Mouse (Mus musculus) intestine, postnatal 0 days (tissue): Measurements from ENCODE around the gene Gria1. TPM values are rescaled to one million over a fixed set of nuclear protein-coding genes. Genes with fewer than 3 reads are reported as not detected.
A peak's percentile ranks its signal among the peaks of the same experiment; 100 is the strongest.

ENCODE experiments used
- ATAC-seq: fragments of 200-750 bp; cut with Nextera tagmentation; 2 replicates; pipeline ENCODE4 v1.8.0; 2017; ENCODE audit warnings: mild to moderate bottlenecking, moderate TSS enrichment, moderate library complexity
- H3K27ac ChIP-seq: fragments of 300-500 bp; sonication (generic); 2 replicates; pipeline ENCODE4 v1.5.1; 2014; ENCODE audit warnings: mild to moderate bottlenecking, low read depth, low read length, moderate library complexity
- H3K27me3 ChIP-seq: fragments of 300-500 bp; sonication (generic); replicated peaks from 2 replicates; pipeline ENCODE4 v1.6.1; 2014; ENCODE audit warnings: low read length, mixed read lengths; ENCODE audit not compliant: control insufficient read depth, insufficient read depth
- H3K36me3 ChIP-seq: fragments of 300-500 bp; sonication (generic); 2 replicates; pipeline ENCODE4 v1.6.1; 2014; ENCODE audit warnings: mild to moderate bottlenecking, moderate library complexity; ENCODE audit not compliant: control insufficient read depth, insufficient read depth
- H3K4me1 ChIP-seq: fragments of 300-500 bp; sonication (generic); replicated peaks from 2 replicates; pipeline ENCODE4 v1.6.1; 2014; ENCODE audit warnings: antibody characterized with exemption, low read length, mixed read lengths; ENCODE audit not compliant: control insufficient read depth, insufficient read depth
- H3K4me2 ChIP-seq: fragments of 300-500 bp; sonication (generic); replicated peaks from 2 replicates; pipeline ENCODE4 v1.6.1; 2014; ENCODE audit warnings: low read depth, mild to moderate bottlenecking, moderate library complexity
- H3K4me3 ChIP-seq: fragments of 300-500 bp; sonication (generic); 2 replicates; pipeline ENCODE4 v1.5.1; 2014; ENCODE audit warnings: low read depth, low read length
- H3K9ac ChIP-seq: fragments of 300-500 bp; sonication (generic); 2 replicates; pipeline ENCODE4 v1.6.1; 2014; ENCODE audit warnings: mild to moderate bottlenecking, low read depth, low read length
- H3K9me3 ChIP-seq: fragments of 300-500 bp; sonication (generic); 2 replicates; pipeline ENCODE4 v1.6.1; 2016; ENCODE audit warnings: mixed run types; ENCODE audit not compliant: control insufficient read depth
- CTCF ChIP-seq: sonication (generic); IDR thresholded peaks from 2 replicates; pipeline ENCODE4 v1.5.1; 2016; ENCODE audit warnings: low read depth, mild to moderate bottlenecking, control low read depth, antibody characterized with exemption, moderate library complexity
- WGBS: fragments of 180-500 bp; shearing (Covaris S2); extraction: QIAGEN DNeasy Blood & Tissue Kit; methylation state at CpG from one replicate; pipeline ENCODE4 v1.1.7; 2014; 5-methylcytosine and 5-hydroxymethylcytosine counted together
- polyA plus RNA-seq: library from polyadenylated mRNA; unstranded; fragments of >200 nt; fragmentation: Nextera tagmentation; extraction: Ambion mirVana; gene quantifications from 2 replicates; pipeline ENCODE4 v1.2.1, GENCODE M21; 2015

Gria1 gene
- polyA plus RNA-seq, 1 experiment from 2014 or later: 0.64 TPM

- Histone ChIP-seq H3K9ac (no peak overlapping the region), H3K4me2 (no peak overlapping the region), H3K27me3 (no peaks in the 10 kb centered on the region), H3K36me3 (no peaks in the 10 kb centered on the region), H3K27ac (no peak overlapping the region), H3K9me3 (no peaks in the 10 kb centered on the region), H3K4me3 (no peak overlapping the region), H3K4me1 (no peaks in the 10 kb centered on the region)
- TF ChIP-seq CTCF: no peak
- 78% methylated on average over 8 of the region's 8 CpGs for WGBS
- no peak for ATAC-seq
Measured at GRCm38 (mm10) chr11:57039306-57039705, 28.1 kb downstream of the Gria1 start.

DNA sequence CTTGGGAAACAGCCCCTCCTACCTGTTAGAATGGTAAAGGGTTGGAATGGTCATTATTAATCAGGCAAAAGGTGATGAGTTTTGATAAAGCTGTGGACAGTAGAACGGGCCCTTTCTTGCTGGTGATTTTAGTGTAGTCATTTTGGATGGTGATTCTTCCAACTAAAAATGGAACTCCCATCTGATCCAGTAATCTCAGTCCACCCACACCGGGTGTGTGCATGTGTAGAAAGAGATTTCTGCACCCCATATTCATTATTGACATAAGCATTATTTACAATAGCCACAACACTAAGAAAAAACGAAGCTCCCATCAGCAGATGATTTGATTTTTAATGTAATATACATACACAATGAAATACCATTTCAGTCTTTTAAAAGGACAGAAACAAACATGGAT is 30.9 kb downstream of the Gria1 start:
- no peak for TF ChIP-seq CTCF
- no peak for ATAC-seq
- H3K9ac ChIP-seq: no peak overlapping the region
- no peak overlapping the region for H3K4me3 ChIP-seq
- 77% methylated on average over 3 of the region's 3 CpGs for WGBS
- H3K27ac ChIP-seq: no peak overlapping the region
- no peaks in the 10 kb centered on the region for H3K4me1 ChIP-seq
- no peaks in the 10 kb centered on the region for H3K36me3 ChIP-seq
- no peaks in the 10 kb centered on the region for H3K9me3 ChIP-seq
- H3K27me3 ChIP-seq: no peaks in the 10 kb centered on the region
- no peak overlapping the region for H3K4me2 ChIP-seq

DNA sequence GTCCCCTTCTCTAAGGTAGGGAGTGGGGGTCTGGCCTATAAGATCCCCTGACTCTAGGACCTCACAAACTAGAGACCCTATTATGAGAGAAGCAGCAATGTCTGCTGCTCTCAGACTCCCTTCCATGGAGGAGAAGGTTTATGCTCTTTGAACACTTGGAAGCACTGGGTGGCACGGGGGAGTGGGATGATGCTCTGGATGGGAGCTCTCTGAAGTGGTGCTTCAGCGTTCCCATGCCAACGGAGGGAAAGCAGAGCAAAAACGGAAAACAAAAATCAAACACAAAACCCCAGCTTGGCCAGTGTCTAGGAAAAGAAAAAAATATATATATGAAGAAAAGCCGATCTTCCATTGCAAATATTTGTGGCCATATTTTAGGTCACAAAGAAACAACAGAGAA is 33.0 kb downstream of the Gria1 start:
- H3K27me3 ChIP-seq: no peaks in the 10 kb centered on the region
- no peaks in the 10 kb centered on the region for H3K9me3 ChIP-seq
- no peak for TF ChIP-seq CTCF
- no peak for ATAC-seq
- no peak overlapping the region for H3K27ac ChIP-seq
- no peak overlapping the region for H3K4me3 ChIP-seq
- no peak overlapping the region for H3K9ac ChIP-seq
- WGBS: 75% methylated on average over 5 of the region's 5 CpGs
- no peaks in the 10 kb centered on the region for H3K4me1 ChIP-seq
- H3K4me2 ChIP-seq: no peak overlapping the region
- no peaks in the 10 kb centered on the region for H3K36me3 ChIP-seq

- no peak overlapping the region for H3K9ac ChIP-seq
- WGBS: 64% methylated on average over 6 of the region's 6 CpGs
Measured at GRCm38 (mm10) chr11:57051666-57052562, 40.7 kb downstream of the Gria1 start.

GRCm38 (mm10) chr11:57062441-57062840 is 51.3 kb downstream of the Gria1 start:
- no peak overlapping the region for H3K4me2 ChIP-seq

More at GRCm38 (mm10) chr11:57051666-57052562, 40.7 kb downstream of the Gria1 start:
- Histone ChIP-seq H3K27ac (no peak overlapping the region), H3K4me2 (no peak overlapping the region), H3K4me3 (no peak overlapping the region), H3K27me3 (no peaks in the 10 kb centered on the region), H3K9me3 (no peaks in the 10 kb centered on the region), H3K4me1 (no peaks in the 10 kb centered on the region), H3K36me3 (no peaks in the 10 kb centered on the region)
- peak; percentile 40 for TF ChIP-seq CTCF
- no peak for ATAC-seq

DNA sequence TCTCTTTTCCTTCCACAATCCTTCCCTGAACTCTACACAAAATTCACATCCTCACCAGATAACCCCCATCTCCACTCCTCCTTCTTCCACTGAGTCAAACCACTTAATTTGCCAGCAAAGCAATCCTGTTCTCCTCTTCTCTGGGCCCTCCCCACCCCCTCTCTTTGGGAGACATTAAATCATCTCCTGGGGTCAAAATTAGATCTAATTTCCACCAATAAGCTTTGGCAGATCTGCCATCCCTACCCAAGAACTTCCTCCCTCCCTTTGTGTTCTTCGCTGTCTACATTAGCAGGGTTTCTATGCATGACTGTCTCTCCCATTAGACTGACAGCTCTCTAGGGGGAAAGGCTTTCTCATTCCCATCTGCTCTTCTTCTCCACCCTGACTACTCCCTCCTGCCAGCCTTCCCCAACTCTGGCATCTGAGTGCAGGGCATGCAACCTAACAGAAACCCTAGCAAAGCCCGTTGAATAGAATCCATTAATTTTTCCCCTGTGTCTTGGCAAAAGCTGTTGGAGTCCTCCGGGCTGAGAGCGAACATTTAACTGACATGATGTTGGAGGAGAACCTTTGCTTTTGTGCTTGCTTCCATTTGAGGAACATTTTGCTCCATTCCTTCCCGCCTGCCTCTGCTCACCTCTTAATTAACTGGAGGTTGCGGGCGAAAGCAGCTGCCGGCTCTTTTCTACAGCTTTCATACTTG is 59.2 kb downstream of the Gria1 start:
- Histone ChIP-seq H3K4me2 (no peak overlapping the region), H3K27ac (no peak overlapping the region), H3K27me3 (no peaks in the 10 kb centered on the region), H3K9me3 (no peaks in the 10 kb centered on the region), H3K36me3 (no peaks in the 10 kb centered on the region), H3K4me1 (no peaks in the 10 kb centered on the region), H3K9ac (no peak overlapping the region), H3K4me3 (no peak overlapping the region)
- no peak for ATAC-seq
- TF ChIP-seq CTCF: no peak
- whole genome bisulfite sequencing: 93% methylated on average over 8 of the region's 8 CpGs

More at GRCm38 (mm10) chr11:57062441-57062840, 51.3 kb downstream of the Gria1 start:
- no peak overlapping the region for H3K27ac ChIP-seq
- no peaks in the 10 kb centered on the region for H3K36me3 ChIP-seq
- no peak overlapping the region for H3K4me3 ChIP-seq
- no peaks in the 10 kb centered on the region for H3K4me1 ChIP-seq
- ATAC-seq: no peak
- no peaks in the 10 kb centered on the region for H3K9me3 ChIP-seq
- H3K27me3 ChIP-seq: peaks cover 5% of the 10 kb centered on the region; the same call in 1 of the 2 replicates
- WGBS: 89% methylated on average over 3 of the region's 3 CpGs
- TF ChIP-seq CTCF: no peak
- no peak overlapping the region for H3K9ac ChIP-seq
